Mouse (Mus musculus): ENCODE results near the gene Rasip1. TPM values are rescaled to one million over a fixed set of nuclear protein-coding genes. Genes with fewer than 3 reads are reported as not detected.
A peak's percentile ranks its signal among the peaks of the same experiment; 100 is the strongest.
"Not testable (repeated sequence)": the region's sequence is repeated elsewhere in the genome, so short reads cannot be mapped to it uniquely, and the experiment has no call there.

The Rasip1 gene
- polyA plus RNA-seq, 1 experiment from 2014 or later: 4.4 TPM

DNA sequence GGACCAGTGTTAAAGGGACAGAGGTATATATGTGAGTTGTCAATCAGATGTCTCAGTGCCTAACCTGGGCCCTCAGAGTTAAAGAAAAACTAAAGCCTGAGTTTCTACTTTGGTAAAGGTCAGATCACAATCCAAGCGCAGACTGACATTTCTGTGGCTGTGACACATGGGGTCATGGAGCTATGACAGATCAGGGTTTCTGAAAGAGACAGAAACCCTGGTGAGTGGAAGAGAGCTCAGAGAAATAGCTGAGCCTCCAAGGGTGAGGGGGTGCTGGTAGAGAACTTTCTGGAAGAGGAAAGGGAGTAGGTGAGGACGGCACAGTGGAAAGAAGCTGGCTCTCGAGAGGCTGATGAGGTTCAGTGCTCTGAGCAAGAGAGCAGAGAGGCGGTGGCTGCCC, 19.4 kb downstream of the Rasip1 start:
- WGBS: 79% methylated on average over 4 of the region's 4 CpGs
- no peaks in the 10 kb centered on the region for H3K9me3 ChIP-seq (replicated peaks; ENCODE audit: control insufficient read depth, low read length)
- H3K4me1 ChIP-seq (ENCODE audit: control insufficient read depth, insufficient read depth, low read length): peaks cover 21% of the 10 kb centered on the region
- H3K4me3 ChIP-seq (replicated peaks; ENCODE audit: low read length): no peak overlapping the region
- no peak overlapping the region for H3K9ac ChIP-seq (ENCODE audit: low read length)
- H3K36me3 ChIP-seq (ENCODE audit: control insufficient read depth, insufficient read depth, low read length): no peaks in the 10 kb centered on the region
- H3K27me3 ChIP-seq (ENCODE audit: control insufficient read depth, insufficient read depth, low read length): no peaks in the 10 kb centered on the region
- H3K4me2 ChIP-seq (ENCODE audit: low read depth, low read length): no peak overlapping the region
- H3K27ac ChIP-seq (ENCODE audit: low read length): no peak overlapping the region
- no peak for ATAC-seq (ENCODE audit: insufficient read depth, low FRiP score)

DNA sequence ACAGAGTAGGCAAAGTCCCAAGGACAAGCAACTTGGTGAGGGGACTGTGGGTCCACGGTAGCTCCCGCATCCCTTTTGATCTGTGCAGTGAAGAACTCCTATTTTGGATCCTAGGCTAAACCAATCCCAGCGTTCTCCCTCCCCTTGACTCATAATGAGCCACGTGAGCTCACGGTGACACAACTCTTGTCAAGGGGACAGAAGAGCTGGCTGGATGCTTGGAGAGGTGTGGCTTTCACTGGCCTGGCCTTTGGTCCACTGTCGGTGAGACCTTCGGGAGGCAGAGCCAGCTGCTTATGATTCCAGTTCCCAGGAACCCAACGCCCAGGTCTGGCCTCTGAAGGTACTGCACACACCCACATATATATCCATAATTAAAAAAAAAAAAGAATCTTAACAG, 22.1 kb downstream of the Rasip1 start:
- no peaks in the 10 kb centered on the region for H3K9me3 ChIP-seq (replicated peaks; ENCODE audit: control insufficient read depth, low read length)
- H3K27ac ChIP-seq (ENCODE audit: low read length): no peak overlapping the region
- no peak overlapping the region for H3K4me3 ChIP-seq (replicated peaks; ENCODE audit: low read length)
- WGBS: 72% methylated on average over 8 of the region's 8 CpGs
- H3K36me3 ChIP-seq (ENCODE audit: control insufficient read depth, insufficient read depth, low read length): no peaks in the 10 kb centered on the region
- H3K9ac ChIP-seq (ENCODE audit: low read length): no peak overlapping the region
- peaks cover 5% of the 10 kb centered on the region for H3K4me1 ChIP-seq (ENCODE audit: control insufficient read depth, insufficient read depth, low read length)
- no peak overlapping the region for H3K4me2 ChIP-seq (ENCODE audit: low read depth, low read length)
- ATAC-seq (ENCODE audit: insufficient read depth, low FRiP score): no peak
- no peaks in the 10 kb centered on the region for H3K27me3 ChIP-seq (ENCODE audit: control insufficient read depth, insufficient read depth, low read length)

DNA sequence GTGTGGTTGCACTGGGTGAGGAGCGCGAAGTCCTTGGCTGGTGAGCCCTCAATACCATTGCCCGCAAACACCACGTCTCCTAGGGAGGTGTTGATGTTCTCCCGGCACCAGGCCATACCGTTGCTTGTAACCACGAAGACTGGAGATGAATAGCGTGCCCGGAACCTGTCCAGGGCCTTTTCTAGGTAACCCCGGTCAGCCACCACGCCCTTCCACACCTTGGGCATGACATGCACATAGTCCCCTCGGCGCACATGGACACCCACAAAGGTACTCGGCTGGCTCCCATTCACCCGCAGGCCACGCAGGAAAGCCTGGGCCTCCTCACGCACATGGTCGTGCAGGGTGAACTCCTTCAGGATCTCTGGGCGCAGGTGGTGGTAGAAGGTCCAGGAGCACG, 23.2 kb downstream of the Rasip1 start:
- not testable (repeated sequence) for H3K27ac ChIP-seq (ENCODE audit: low read length); H3K36me3 ChIP-seq (ENCODE audit: control insufficient read depth, insufficient read depth, low read length); H3K27me3 ChIP-seq (ENCODE audit: control insufficient read depth, insufficient read depth, low read length); H3K4me3 ChIP-seq (replicated peaks; ENCODE audit: low read length); H3K4me1 ChIP-seq (ENCODE audit: control insufficient read depth, insufficient read depth, low read length); H3K9ac ChIP-seq (ENCODE audit: low read length); H3K4me2 ChIP-seq (ENCODE audit: low read depth, low read length); ATAC-seq (ENCODE audit: insufficient read depth, low FRiP score); H3K9me3 ChIP-seq (replicated peaks; ENCODE audit: control insufficient read depth, low read length)
- WGBS: 93% methylated on average over 19 of the region's 20 CpGs

DNA sequence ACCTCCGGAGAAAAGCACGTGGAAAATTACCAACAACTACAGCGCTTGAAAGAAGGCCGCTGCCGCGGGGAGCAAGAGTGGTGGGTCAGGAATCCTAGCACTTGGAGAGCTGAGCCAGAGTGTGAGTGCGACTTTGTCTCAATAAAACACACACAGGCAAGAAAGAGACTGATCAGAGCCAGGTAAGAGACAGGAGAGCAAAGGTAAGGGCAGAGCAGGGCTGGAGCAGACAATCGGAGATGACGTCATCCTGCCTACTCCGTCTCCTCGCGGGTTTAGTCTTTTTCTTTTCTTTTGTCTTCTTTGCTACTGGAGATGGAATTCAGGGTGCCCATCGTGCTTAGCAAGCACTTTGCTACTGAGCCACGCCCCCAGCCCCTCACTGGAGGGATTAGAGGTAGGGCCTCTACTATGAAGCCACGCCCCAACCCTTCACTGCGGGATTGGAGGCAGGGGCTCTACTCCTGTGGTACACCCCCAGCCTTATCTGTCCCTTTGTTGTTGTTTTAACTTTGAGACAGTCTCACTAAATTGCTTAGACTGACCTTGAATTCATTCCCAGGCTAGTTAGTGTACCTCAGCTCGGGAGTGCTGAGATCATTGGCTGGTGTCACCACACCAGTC, 27.2 kb downstream of the Rasip1 start:
- 0 out of 2 replicates have a peak, but pooled peaks have one; percentile 2 for ATAC-seq (ENCODE audit: insufficient read depth, low FRiP score)
- 33% methylated on average over 17 of the region's 17 CpGs for WGBS
- Histone ChIP-seq H3K9me3 (replicated peaks; ENCODE audit: control insufficient read depth, low read length) (no peaks in the 10 kb centered on the region; the same call in 1 of the 2 replicates), H3K36me3 (ENCODE audit: control insufficient read depth, insufficient read depth, low read length) (no peaks in the 10 kb centered on the region), H3K4me2 (ENCODE audit: low read depth, low read length) (peak overlapping the region; percentile 42), H3K27ac (ENCODE audit: low read length) (peak overlapping the region; percentile 16; the same call in 1 of the 2 replicates), H3K4me3 (replicated peaks; ENCODE audit: low read length) (peak overlapping the region; percentile 12), H3K9ac (ENCODE audit: low read length) (peak overlapping the region; percentile 42), H3K27me3 (ENCODE audit: control insufficient read depth, insufficient read depth, low read length) (no peaks in the 10 kb centered on the region), H3K4me1 (ENCODE audit: control insufficient read depth, insufficient read depth, low read length) (peaks cover 8% of the 10 kb centered on the region)

DNA sequence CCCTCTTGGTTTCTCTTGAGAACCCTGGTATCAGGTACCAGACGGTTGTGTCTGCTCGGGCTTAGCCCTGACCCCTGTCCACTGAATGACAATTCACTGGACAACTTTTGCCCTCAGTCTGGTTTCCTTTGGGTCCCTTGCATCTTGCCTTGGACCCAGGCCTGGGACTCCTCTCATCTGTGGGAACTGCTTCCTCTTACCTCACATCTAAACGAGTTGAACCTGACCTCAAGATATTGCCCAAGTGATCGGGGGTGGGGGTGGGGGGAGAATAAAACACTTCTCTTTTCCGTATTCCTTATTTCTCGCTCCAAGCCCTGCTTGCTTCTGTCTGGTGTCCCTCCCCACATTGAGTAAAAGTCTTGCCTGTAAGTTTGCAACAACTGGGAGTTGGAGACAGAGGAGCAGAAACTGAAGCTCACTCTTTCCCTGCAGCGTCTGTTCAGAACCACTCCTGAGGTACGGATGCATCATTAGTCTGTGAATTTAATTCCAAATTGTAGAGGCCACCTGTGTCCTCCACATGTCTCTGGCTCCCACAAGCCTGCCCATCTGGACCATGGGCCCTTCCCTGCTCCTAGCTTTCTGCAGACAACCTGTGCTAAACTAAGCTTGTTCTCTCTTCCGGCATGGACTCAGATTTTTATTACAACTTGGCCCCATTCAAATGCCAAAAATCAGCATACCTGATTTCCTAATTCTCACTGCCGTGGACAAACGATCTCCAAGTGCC, 33.6 kb downstream of the Rasip1 start:
- peak overlapping the region; percentile 46; the same call in 1 of the 2 replicates for H3K27ac ChIP-seq (ENCODE audit: low read length)
- WGBS: 79% methylated on average over 11 of the region's 11 CpGs
- H3K9ac ChIP-seq (ENCODE audit: low read length): no peak overlapping the region
- H3K36me3 ChIP-seq (ENCODE audit: control insufficient read depth, insufficient read depth, low read length): no peaks in the 10 kb centered on the region
- H3K9me3 ChIP-seq (replicated peaks; ENCODE audit: control insufficient read depth, low read length): no peaks in the 10 kb centered on the region; the same call in 1 of the 2 replicates
- no peak overlapping the region for H3K4me3 ChIP-seq (replicated peaks; ENCODE audit: low read length)
- peaks cover 20% of the 10 kb centered on the region for H3K4me1 ChIP-seq (ENCODE audit: control insufficient read depth, insufficient read depth, low read length)
- no peak overlapping the region for H3K4me2 ChIP-seq (ENCODE audit: low read depth, low read length)
- no peak for ATAC-seq (ENCODE audit: insufficient read depth, low FRiP score)
- H3K27me3 ChIP-seq (ENCODE audit: control insufficient read depth, insufficient read depth, low read length): no peaks in the 10 kb centered on the region

DNA sequence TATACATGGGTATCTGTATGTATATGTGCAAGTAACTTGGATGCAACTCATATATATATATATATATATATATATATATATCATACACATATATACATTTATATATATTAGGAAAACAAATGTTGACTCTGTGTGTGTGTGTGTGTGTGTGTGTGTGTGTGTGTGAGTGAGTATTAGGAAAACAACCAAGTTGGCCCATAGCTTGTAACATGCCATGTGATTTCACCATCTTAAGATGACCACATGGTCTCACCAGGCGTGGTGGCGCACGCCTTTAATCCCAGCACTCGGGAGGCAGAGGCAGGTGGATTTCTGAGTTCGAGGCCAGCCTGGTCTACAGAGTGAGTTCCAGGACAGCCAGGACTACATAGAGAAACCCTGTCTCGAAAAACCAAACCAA, 34.4 kb downstream of the Rasip1 start:
- not testable (repeated sequence) for H3K4me2 ChIP-seq (ENCODE audit: low read depth, low read length); H3K9ac ChIP-seq (ENCODE audit: low read length); H3K36me3 ChIP-seq (ENCODE audit: control insufficient read depth, insufficient read depth, low read length); H3K27ac ChIP-seq (ENCODE audit: low read length); H3K9me3 ChIP-seq (replicated peaks; ENCODE audit: control insufficient read depth, low read length); H3K4me3 ChIP-seq (replicated peaks; ENCODE audit: low read length); H3K27me3 ChIP-seq (ENCODE audit: control insufficient read depth, insufficient read depth, low read length); ATAC-seq (ENCODE audit: insufficient read depth, low FRiP score)
- 90% methylated on average over 6 of the region's 6 CpGs for WGBS
- peaks cover 21% of the 10 kb centered on the region for H3K4me1 ChIP-seq (ENCODE audit: control insufficient read depth, insufficient read depth, low read length)

DNA sequence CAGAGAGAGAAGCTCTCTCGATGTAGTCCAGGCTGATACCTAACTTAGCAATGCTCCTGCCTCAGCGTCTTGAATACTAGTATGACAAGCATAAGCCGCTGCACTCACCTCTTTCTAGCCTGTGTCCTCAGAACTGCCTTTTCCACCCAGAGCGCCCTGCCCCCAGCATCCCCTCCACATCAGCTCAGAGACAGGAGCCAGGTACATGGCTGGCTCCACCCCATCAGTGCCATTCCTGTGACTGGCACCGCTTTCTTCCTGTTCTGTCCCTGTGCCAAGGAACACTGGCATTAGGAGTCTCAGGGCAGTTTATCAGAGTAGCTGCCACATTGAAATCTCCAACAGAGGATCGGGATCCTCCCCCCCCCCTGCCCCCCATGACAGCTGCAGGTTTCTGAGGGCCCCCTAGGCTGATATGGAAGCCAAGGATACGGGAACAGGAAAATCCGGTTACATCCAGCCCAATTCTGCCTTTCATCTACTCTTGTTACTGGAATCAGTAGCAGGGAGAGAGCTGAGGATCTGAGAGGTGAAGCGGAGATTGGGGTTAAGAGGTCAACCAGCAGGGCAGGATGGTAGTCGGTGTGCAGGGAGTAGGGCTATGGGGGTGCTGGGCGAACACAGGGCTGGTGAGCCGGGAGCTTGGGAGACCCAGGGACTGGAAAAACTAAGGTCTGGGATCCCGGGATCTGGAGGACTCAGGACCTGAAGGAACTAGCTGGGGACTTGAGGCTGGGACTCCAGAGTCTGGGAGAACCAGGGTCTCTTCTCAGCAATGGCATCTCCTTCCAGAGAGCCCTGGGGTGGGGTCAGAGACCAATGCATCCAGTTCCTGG, 38.2 kb downstream of the Rasip1 start:
- H3K4me1 ChIP-seq (ENCODE audit: control insufficient read depth, insufficient read depth, low read length): peaks cover 21% of the 10 kb centered on the region
- 40% methylated on average over 13 of the region's 13 CpGs for WGBS
- no peaks in the 10 kb centered on the region for H3K9me3 ChIP-seq (replicated peaks; ENCODE audit: control insufficient read depth, low read length)
- peak overlapping the region; percentile 37 for H3K4me2 ChIP-seq (ENCODE audit: low read depth, low read length)
- H3K9ac ChIP-seq (ENCODE audit: low read length): peak overlapping the region; percentile 62
- peak overlapping the region; percentile 34 for H3K4me3 ChIP-seq (replicated peaks; ENCODE audit: low read length)
- no peaks in the 10 kb centered on the region for H3K36me3 ChIP-seq (ENCODE audit: control insufficient read depth, insufficient read depth, low read length)
- peak overlapping the region; percentile 81 for H3K27ac ChIP-seq (ENCODE audit: low read length)
- no peak for ATAC-seq (ENCODE audit: insufficient read depth, low FRiP score)
- H3K27me3 ChIP-seq (ENCODE audit: control insufficient read depth, insufficient read depth, low read length): no peaks in the 10 kb centered on the region

DNA sequence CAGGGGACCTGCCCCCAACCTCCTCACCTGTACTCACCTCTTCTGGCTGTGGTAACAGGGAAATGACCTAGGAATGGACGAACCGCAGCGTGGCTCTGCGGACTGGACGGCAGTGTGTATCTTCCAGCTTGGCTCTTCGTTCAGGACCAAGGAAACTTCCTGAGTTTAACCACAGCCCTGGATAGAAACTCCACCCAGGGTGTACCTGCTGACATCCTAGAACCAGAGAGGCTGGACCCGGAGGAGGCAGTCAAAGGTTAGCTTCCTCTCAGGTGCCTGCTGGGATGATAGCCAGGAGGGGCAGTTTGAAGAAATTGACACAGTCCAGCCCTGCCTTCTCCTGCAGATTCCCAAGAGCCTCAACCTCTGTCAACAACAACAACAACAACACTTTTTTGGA, 38.9 kb downstream of the Rasip1 start, which contains the start of gene Fut2:
Fut2 (minus strand) TSS at position 234 of the 400 bp plus-strand sequence.
- peak within 1 kb of the TSS; percentile 34 for H3K4me3 ChIP-seq (replicated peaks; ENCODE audit: low read length)
- H3K4me2 ChIP-seq (ENCODE audit: low read depth, low read length): peak within 1 kb of the TSS; percentile 37
- 66% methylated on average over 7 of the region's 7 CpGs for WGBS
- H3K27ac ChIP-seq (ENCODE audit: low read length): peak within 1 kb of the TSS; percentile 81
- H3K9me3 ChIP-seq (replicated peaks; ENCODE audit: control insufficient read depth, low read length): no peaks in the 10 kb centered on the region
- peak; percentile 59; the same call in 1 of the 2 replicates for ATAC-seq (ENCODE audit: insufficient read depth, low FRiP score)
- peaks cover 21% of the 10 kb centered on the region for H3K4me1 ChIP-seq (ENCODE audit: control insufficient read depth, insufficient read depth, low read length)
- H3K36me3 ChIP-seq (ENCODE audit: control insufficient read depth, insufficient read depth, low read length): no peaks in the 10 kb centered on the region
- no peaks in the 10 kb centered on the region for H3K27me3 ChIP-seq (ENCODE audit: control insufficient read depth, insufficient read depth, low read length)
- H3K9ac ChIP-seq (ENCODE audit: low read length): peak within 1 kb of the TSS; percentile 62

DNA sequence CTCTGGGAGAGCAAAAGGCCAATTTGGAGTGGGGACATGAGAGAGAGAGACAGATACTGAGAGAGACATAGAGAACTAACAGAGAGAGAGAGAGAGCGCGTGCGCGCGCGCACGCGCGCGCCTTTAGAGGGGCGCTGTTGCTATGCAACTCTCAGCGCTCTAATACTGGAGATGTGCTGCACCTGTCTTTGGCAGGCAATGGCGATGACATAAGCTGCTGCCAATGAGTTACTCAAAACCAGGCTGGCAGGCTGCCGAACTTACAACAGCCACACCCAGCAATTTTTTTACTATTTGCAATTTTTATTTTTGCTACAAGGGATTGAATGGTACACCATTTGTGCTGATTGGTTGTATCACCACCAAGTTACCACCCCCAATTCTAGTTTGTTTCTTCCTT, 40.5 kb downstream of the Rasip1 start:
- H3K27me3 ChIP-seq (ENCODE audit: control insufficient read depth, insufficient read depth, low read length): no peaks in the 10 kb centered on the region
- no peak for ATAC-seq (ENCODE audit: insufficient read depth, low FRiP score)
- no peak overlapping the region for H3K27ac ChIP-seq (ENCODE audit: low read length)
- 62% methylated on average over 14 of the region's 14 CpGs for WGBS
- no peak overlapping the region for H3K4me3 ChIP-seq (replicated peaks; ENCODE audit: low read length)
- H3K36me3 ChIP-seq (ENCODE audit: control insufficient read depth, insufficient read depth, low read length): no peaks in the 10 kb centered on the region
- H3K9ac ChIP-seq (ENCODE audit: low read length): no peak overlapping the region
- no peak overlapping the region for H3K4me2 ChIP-seq (ENCODE audit: low read depth, low read length)
- H3K4me1 ChIP-seq (ENCODE audit: control insufficient read depth, insufficient read depth, low read length): peaks cover 21% of the 10 kb centered on the region
- H3K9me3 ChIP-seq (replicated peaks; ENCODE audit: control insufficient read depth, low read length): no peaks in the 10 kb centered on the region

Data from stomach, embryonic 16.5 days (tissue).